Mouse (Mus musculus) limb, embryonic 13.5 days (tissue): Measurements from ENCODE around the gene Ogdhl. TPM values are rescaled to one million over a fixed set of nuclear protein-coding genes. Genes with fewer than 3 reads are reported as not detected.
"Not testable (repeated sequence)": the region's sequence is repeated elsewhere in the genome, so short reads cannot be mapped to it uniquely, and the experiment has no call there.

Source experiments
- ATAC-seq: fragments of 200-750 bp; cut with Nextera tagmentation; 2 replicates; pipeline ENCODE4 v1.8.0; 2017; ENCODE audit warnings: low read depth, moderate number of reproducible peaks, moderate TSS enrichment; ENCODE audit not compliant: low FRiP score
- H3K27ac ChIP-seq: fragments of 300-500 bp; sonication (generic); 2 replicates; pipeline ENCODE4 v1.5.1; 2015; ENCODE audit warnings: inconsistent platforms, mild to moderate bottlenecking, moderate library complexity
- H3K27me3 ChIP-seq: fragments of 300-500 bp; sonication (generic); 2 replicates; pipeline ENCODE4 v1.6.1; 2015; ENCODE audit warnings: mild to moderate bottlenecking, inconsistent platforms
- H3K36me3 ChIP-seq: fragments of 300-500 bp; sonication (generic); 2 replicates; pipeline ENCODE4 v1.6.1; 2015; ENCODE audit warnings: inconsistent platforms, mild to moderate bottlenecking, moderate library complexity
- H3K4me1 ChIP-seq: fragments of 300-500 bp; sonication (generic); 2 replicates; pipeline ENCODE4 v1.6.1; 2015; ENCODE audit warnings: inconsistent platforms
- H3K4me2 ChIP-seq: fragments of 300-500 bp; sonication (generic); replicated peaks from 2 replicates; pipeline ENCODE4 v1.6.1; 2015; ENCODE audit warnings: inconsistent platforms, mild to moderate bottlenecking, moderate library complexity
- H3K4me3 ChIP-seq: fragments of 300-500 bp; sonication (generic); 2 replicates; pipeline ENCODE4 v1.5.1; 2015; ENCODE audit warnings: moderate library complexity, mild to moderate bottlenecking, inconsistent platforms
- H3K9ac ChIP-seq: fragments of 300-500 bp; sonication (generic); 2 replicates; pipeline ENCODE4 v1.6.1; 2015; ENCODE audit warnings: mild to moderate bottlenecking, inconsistent platforms
- H3K9me3 ChIP-seq: fragments of 300-500 bp; sonication (generic); 2 replicates; pipeline ENCODE4 v1.6.1; 2016; ENCODE audit warnings: inconsistent platforms
- WGBS: fragments of 180-500 bp; shearing (Covaris S2); methylation state at CpG from one replicate; pipeline ENCODE4 v1.1.7; 2015; 5-methylcytosine and 5-hydroxymethylcytosine counted together
- polyA plus RNA-seq: library from polyadenylated mRNA; unstranded; fragments of >200 nt; fragmentation: Nextera tagmentation; extraction: Ambion mirVana; gene quantifications from 2 replicates; pipeline ENCODE4 v1.2.1, GENCODE M21; 2015

The Ogdhl gene
- polyA plus RNA-seq, 1 experiment from 2014 or later = 17.3 TPM

- H3K4me2 ChIP-seq = no peak overlapping the region
- H3K27ac ChIP-seq = no peak overlapping the region
- no peaks in the 10 kb centered on the region for H3K9me3 ChIP-seq
- H3K9ac ChIP-seq = no peak overlapping the region
- 72% methylated on average over 11 of the region's 11 CpGs for WGBS
- peaks cover 67% of the 10 kb centered on the region for H3K36me3 ChIP-seq
- H3K4me3 ChIP-seq = no peak overlapping the region
- no peak for ATAC-seq
- no peaks in the 10 kb centered on the region for H3K4me1 ChIP-seq
- no peaks in the 10 kb centered on the region for H3K27me3 ChIP-seq
These were observed 14.7 kb downstream of the Ogdhl start for GRCm38 (mm10) chr14:32336547-32336946.

GRCm38 (mm10) chr14:32341823-32342222, 20.0 kb downstream of the Ogdhl start:
- H3K27ac ChIP-seq = no peak overlapping the region
- ATAC-seq = no peak
- WGBS = 93% methylated on average over 7 of the region's 7 CpGs
- peaks cover 68% of the 10 kb centered on the region for H3K36me3 ChIP-seq
- no peaks in the 10 kb centered on the region for H3K9me3 ChIP-seq
- H3K4me3 ChIP-seq = no peak overlapping the region
- H3K4me1 ChIP-seq = no peaks in the 10 kb centered on the region
- no peak overlapping the region for H3K4me2 ChIP-seq
- no peaks in the 10 kb centered on the region for H3K27me3 ChIP-seq
- no peak overlapping the region for H3K9ac ChIP-seq

GRCm38 (mm10) chr14:32344176-32344575, 22.4 kb downstream of the Ogdhl start:
- no peaks in the 10 kb centered on the region for H3K4me1 ChIP-seq
- peaks cover 58% of the 10 kb centered on the region for H3K36me3 ChIP-seq
- no peak overlapping the region for H3K27ac ChIP-seq
- no peak overlapping the region for H3K4me3 ChIP-seq
- no peaks in the 10 kb centered on the region for H3K27me3 ChIP-seq
- H3K9ac ChIP-seq = no peak overlapping the region
- WGBS = 94% methylated on average over 7 of the region's 7 CpGs
- ATAC-seq = no peak
- no peak overlapping the region for H3K4me2 ChIP-seq
- H3K9me3 ChIP-seq = no peaks in the 10 kb centered on the region

GRCm38 (mm10) chr14:32344694-32345093, 22.9 kb downstream of the Ogdhl start:
- H3K4me2 ChIP-seq = no peak overlapping the region
- no peaks in the 10 kb centered on the region for H3K4me1 ChIP-seq
- H3K27me3 ChIP-seq = no peaks in the 10 kb centered on the region
- ATAC-seq = no peak
- peaks cover 53% of the 10 kb centered on the region for H3K36me3 ChIP-seq
- no peaks in the 10 kb centered on the region for H3K9me3 ChIP-seq
- H3K9ac ChIP-seq = no peak overlapping the region
- no peak overlapping the region for H3K4me3 ChIP-seq
- 80% methylated on average over 9 of the region's 10 CpGs for WGBS
- no peak overlapping the region for H3K27ac ChIP-seq

DNA sequence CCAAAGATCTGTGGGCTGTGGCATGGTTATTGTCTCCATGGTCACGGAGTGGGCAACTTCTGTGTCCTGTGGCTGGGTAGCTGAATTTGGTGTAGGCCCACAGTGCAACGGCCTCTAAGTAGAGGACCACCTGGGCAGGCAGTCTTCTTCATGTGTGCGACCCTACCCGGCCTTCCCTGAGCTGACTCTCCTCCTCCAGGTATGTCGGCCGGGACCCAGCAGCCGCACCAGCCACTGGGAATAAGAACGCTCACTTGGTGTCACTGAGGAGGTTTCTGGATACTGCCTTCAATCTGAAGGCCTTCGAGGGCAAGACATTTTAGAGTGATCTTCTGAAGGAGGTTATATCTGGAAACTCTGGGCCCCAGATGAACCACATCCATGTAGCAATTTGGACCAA, 25.5 kb downstream of the Ogdhl start:
- H3K4me1 ChIP-seq = no peaks in the 10 kb centered on the region
- no peak overlapping the region for H3K4me2 ChIP-seq
- H3K9ac ChIP-seq = no peak overlapping the region
- no peak overlapping the region for H3K27ac ChIP-seq
- H3K36me3 ChIP-seq = peaks cover 31% of the 10 kb centered on the region; the same call in 1 of the 2 replicates
- WGBS = 90% methylated on average over 9 of the region's 9 CpGs
- H3K4me3 ChIP-seq = no peak overlapping the region
- H3K27me3 ChIP-seq = no peaks in the 10 kb centered on the region
- ATAC-seq = no peak
- H3K9me3 ChIP-seq = no peaks in the 10 kb centered on the region

DNA sequence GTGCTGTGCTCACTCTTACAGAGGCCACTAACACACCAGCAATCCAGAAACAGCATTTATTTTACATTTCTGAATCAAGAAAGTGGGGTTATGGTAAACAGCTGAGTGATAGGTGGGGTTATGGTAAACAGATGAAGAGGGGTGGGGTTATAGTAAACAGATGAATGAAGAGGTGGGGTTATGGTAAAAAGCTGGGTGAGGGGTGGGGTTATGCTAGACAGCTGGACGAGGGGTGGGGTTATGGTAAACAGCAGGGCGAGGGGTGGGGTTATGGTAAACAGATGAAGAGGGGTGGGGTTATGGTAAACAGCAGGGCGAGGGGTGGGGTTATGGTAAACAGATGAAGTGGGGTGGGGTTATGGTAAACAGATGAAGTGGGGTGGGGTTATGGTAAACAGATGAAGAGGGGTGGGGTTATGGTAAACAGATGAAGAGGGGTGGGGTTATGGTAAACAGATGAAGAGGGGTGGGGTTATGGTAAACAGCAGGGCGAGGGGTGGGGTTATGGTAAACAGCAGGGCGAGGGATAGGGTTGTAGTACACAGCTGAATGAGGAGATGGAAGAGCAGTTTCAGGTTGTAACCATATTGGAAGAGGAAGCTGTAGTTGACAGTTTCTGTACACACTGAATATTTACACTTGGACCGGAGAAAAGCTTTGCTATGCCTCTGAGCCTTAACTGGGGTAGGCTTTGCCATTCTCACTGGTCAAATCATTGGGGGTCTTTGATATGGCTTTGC, 29.5 kb downstream of the Ogdhl start:
- not testable (repeated sequence) for H3K4me1 ChIP-seq, H3K4me2 ChIP-seq, ATAC-seq, H3K4me3 ChIP-seq, H3K27me3 ChIP-seq, H3K9ac ChIP-seq, H3K27ac ChIP-seq, H3K9me3 ChIP-seq
- 0 out of 2 replicates have a peak, but pooled peaks cover 11% of the 10 kb centered on the region for H3K36me3 ChIP-seq
- 23% methylated on average over 6 of the region's 6 CpGs for WGBS

DNA sequence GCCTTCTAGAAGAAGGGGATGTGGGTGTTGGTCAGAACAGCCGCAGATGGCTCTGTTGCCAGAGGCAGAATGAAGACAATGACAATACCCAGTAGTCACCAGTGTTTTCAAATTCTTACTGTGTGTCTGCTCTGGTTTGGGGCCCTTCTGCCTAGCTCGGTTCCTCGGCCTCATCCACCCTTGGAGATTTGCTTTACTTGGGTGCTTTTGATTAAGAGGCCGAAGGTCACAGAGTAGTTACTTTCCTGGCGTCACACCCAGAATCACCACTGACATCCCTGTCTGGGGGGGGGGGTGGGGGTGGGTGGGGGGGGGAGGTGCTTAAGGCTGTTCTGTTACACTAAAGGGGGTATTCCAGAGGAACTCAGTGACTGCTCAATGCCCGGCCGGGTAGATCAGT, 42.5 kb downstream of the Ogdhl start:
- WGBS = 46% methylated on average over 7 of the region's 7 CpGs
- no peak overlapping the region for H3K4me2 ChIP-seq
- H3K36me3 ChIP-seq = no peaks in the 10 kb centered on the region
- no peak overlapping the region for H3K4me3 ChIP-seq
- no peaks in the 10 kb centered on the region for H3K9me3 ChIP-seq
- H3K9ac ChIP-seq = no peak overlapping the region
- no peaks in the 10 kb centered on the region for H3K4me1 ChIP-seq
- no peaks in the 10 kb centered on the region for H3K27me3 ChIP-seq
- no peak for ATAC-seq
- H3K27ac ChIP-seq = no peak overlapping the region

DNA sequence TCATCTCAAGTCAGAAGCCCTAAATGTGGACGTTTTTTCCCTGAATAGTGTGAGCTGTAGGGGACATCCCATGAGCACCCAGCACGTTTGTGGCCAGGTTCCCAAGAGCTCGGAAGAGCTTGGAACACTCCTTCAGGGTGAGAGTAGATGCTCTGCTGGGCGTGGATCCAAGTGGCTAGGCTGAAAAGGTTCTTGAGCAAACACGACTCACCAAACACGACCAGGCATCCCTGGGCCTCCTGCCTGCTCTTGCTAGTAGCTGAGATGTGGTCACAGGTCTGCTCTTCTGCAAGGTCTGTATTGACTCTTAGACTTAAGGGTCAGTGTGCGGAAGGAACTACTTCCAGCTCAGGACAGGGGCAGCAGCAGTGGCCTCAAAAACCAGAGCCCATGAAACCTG, 47.9 kb downstream of the Ogdhl start:
- H3K4me3 ChIP-seq = no peak overlapping the region
- 75% methylated on average over 7 of the region's 7 CpGs for WGBS
- no peaks in the 10 kb centered on the region for H3K4me1 ChIP-seq
- H3K9ac ChIP-seq = no peak overlapping the region
- peaks cover 2% of the 10 kb centered on the region; the same call in 1 of the 2 replicates for H3K27me3 ChIP-seq
- no peaks in the 10 kb centered on the region for H3K9me3 ChIP-seq
- H3K36me3 ChIP-seq = no peaks in the 10 kb centered on the region
- no peak overlapping the region for H3K4me2 ChIP-seq
- H3K27ac ChIP-seq = no peak overlapping the region
- no peak for ATAC-seq

DNA sequence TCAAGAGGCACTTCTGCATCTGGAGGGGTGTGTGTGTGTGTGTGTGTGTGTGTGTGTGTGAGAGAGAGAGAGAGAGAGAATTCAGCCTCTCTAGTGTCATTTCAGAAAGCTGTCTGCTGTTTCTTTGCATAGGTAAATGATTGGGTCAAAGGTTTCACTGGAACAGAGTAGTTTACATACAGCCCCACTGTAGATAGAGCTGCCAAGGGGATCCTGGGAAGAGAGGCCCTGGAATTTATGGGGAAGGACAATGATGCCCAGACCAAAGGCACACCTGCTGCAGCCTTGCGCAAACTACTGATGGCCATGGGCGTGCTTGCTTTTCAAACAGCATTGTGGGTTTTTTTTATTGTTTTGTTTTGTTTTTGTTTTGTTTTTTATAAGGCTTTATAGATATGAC, 50.7 kb downstream of the Ogdhl start:
- no peak for ATAC-seq
- no peak overlapping the region for H3K27ac ChIP-seq
- H3K9ac ChIP-seq = no peak overlapping the region
- peaks cover 5% of the 10 kb centered on the region for H3K4me1 ChIP-seq
- H3K27me3 ChIP-seq = peaks cover 2% of the 10 kb centered on the region; the same call in 1 of the 2 replicates
- H3K4me2 ChIP-seq = no peak overlapping the region
- WGBS = 86% methylated on average over 2 of the region's 2 CpGs
- H3K9me3 ChIP-seq = no peaks in the 10 kb centered on the region
- H3K4me3 ChIP-seq = no peak overlapping the region
- H3K36me3 ChIP-seq = no peaks in the 10 kb centered on the region

DNA sequence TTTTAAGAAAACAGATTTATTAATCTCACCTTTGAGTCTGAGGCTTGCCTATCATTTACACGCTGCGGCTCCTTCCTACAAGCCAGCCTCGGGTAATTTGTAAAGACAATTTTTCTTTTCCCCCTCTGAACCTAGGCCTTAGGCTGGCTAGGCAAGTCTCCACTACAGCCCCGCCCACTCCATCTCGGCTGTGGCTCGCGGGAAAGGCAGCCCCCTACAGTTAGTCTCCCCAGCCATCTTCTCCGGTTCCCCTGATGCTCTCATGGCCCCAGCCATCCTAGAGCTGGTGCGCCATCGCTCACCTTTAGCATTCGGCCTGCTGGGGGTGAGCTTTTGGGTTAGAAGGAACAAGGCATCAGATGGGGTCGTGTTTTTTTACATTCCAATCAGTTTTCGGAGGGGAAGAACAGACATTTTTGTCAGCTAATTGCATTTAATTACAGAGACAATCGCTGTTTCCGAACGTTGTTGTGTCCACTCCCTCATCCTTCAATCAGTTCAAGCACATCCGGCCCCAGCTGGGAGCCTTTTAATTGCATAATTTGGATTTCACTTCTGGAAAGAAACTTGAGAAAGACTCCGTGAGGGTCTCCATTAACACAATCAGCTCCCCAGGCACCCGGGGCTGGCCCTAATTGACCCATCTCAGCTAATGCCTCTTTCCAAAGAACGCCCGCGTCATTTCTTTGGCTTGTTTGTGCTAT, 57.7 kb downstream of the Ogdhl start:
- no peaks in the 10 kb centered on the region for H3K36me3 ChIP-seq
- no peak overlapping the region for H3K27ac ChIP-seq
- peak overlapping the region; percentile 41 for H3K4me2 ChIP-seq
- no peak for ATAC-seq
- peak overlapping the region; percentile 7; the same call in 1 of the 2 replicates for H3K4me3 ChIP-seq
- H3K9ac ChIP-seq = no peak overlapping the region
- peaks cover 18% of the 10 kb centered on the region for H3K4me1 ChIP-seq
- WGBS = 8% methylated on average over 22 of the region's 22 CpGs
- H3K9me3 ChIP-seq = no peaks in the 10 kb centered on the region
- H3K27me3 ChIP-seq = peaks cover 52% of the 10 kb centered on the region

DNA sequence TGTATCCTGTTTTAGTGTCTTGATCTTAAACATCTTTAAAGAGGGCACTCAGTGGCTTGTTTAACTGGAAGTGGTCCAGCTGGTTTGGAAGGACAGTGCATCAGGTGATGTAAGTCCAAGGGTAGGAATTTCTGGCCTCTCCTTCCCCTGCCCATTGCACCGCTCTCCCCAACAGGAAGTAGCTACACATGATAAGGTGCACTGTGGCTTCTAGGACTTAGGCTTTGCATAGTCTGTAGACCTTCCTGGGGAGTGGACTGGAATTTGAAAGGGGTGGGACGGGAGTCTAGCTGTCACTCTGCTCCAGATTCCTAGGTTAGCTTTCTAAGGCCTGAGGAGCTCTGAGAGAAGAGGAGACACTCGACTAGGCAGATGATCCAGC, 58.3 kb downstream of the Ogdhl start:
- no peak overlapping the region for H3K4me2 ChIP-seq
- peaks cover 52% of the 10 kb centered on the region for H3K27me3 ChIP-seq
- no peaks in the 10 kb centered on the region for H3K36me3 ChIP-seq
- no peak overlapping the region for H3K4me3 ChIP-seq
- no peak for ATAC-seq
- H3K9me3 ChIP-seq = no peaks in the 10 kb centered on the region
- WGBS = 37% methylated on average over 3 of the region's 3 CpGs
- peaks cover 18% of the 10 kb centered on the region for H3K4me1 ChIP-seq
- no peak overlapping the region for H3K9ac ChIP-seq
- H3K27ac ChIP-seq = no peak overlapping the region

DNA sequence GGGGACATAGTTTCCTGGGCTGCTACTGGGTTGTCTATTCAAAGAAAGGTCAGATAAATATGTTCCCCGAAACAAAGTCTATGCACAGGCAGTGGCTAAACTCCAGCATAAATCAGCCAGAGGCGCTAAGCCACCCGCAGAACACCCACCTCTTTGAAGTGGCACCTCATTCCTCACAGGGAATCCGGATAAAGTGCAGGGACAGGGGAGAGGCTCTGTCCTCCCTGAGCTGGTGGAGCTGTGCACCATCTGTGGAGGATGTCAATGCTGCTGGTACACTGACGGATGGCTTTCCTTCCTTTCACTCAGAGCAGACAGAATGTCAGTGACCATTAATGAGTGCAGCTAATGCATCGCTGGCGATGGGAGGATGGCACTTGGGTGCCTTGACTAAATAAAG, 59.2 kb downstream of the Ogdhl start:
- H3K9ac ChIP-seq = no peak overlapping the region
- WGBS = 12% methylated on average over 7 of the region's 7 CpGs
- H3K4me2 ChIP-seq = no peak overlapping the region
- no peaks in the 10 kb centered on the region for H3K9me3 ChIP-seq
- no peaks in the 10 kb centered on the region for H3K36me3 ChIP-seq
- peaks cover 52% of the 10 kb centered on the region for H3K27me3 ChIP-seq
- H3K4me3 ChIP-seq = no peak overlapping the region
- ATAC-seq = no peak
- H3K27ac ChIP-seq = no peak overlapping the region
- H3K4me1 ChIP-seq = peaks cover 17% of the 10 kb centered on the region
